ENCODE assay signal across 25 mouse cellular contexts in the genomic region with DNA sequence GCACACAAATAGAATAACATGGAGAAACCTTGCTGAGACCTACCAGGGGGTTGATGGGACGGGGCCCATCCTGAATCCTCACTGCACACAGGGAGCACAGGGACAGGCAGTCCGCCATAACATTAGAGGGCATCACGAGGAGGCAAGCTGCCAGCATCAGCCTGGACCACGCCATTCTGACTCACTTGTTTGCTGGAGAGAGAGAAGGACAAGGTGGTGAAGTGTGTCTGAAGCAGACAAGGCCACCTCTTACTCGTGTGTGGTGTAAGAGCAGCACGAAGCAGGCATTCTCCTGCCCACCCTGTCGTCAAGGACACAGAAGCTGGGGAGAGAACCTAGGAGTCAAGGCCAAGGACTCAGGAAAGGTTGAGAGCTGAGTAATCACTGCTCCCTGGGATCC. TPM values are rescaled to one million over a fixed set of nuclear protein-coding genes. Genes with fewer than 3 reads are reported as not detected.
DNase-seq lines count a peak whose midpoint lies in the region; ATAC-seq and TF ChIP-seq lines count a peak whose summit lies in the region.
"Had no signal": no experiment of that assay in that cellular context is flagged by ENCODE, and none has a peak within 500 bp of the region (broad histone marks: within the 10 kb centered on the region; RNA-seq: fewer than 3 reads in every experiment).

No protein-coding gene starts in this region.

- POLR2A ChIA-PET in Patski (lab: Charles Lee): no interaction called here

- no peak overlapping the region for H3K4me3 ChIP-seq in heart, embryonic 11.5 days (ENCODE audit: low read depth, low read length)
- H3K4me3 ChIP-seq: forebrain, embryonic 10.5 days; hindbrain, embryonic 15.5 days; liver, embryonic 13.5 days; myocyte; neural tube, embryonic 13.5 days had no signal

- H3K27ac ChIP-seq in heart, embryonic 11.5 days (ENCODE audit: low read depth, low read length): no peak overlapping the region
- H3K27ac ChIP-seq: forebrain, embryonic 10.5 days; hindbrain, embryonic 15.5 days; kidney, postnatal 0 days; liver, embryonic 13.5 days; neural tube, embryonic 13.5 days had no signal

- no peak for ATAC-seq in heart, embryonic 11.5 days (replicated peaks; ENCODE audit: insufficient number of reproducible peaks, low FRiP score, low TSS enrichment)
- ATAC-seq in Patski: peak; percentile 14
- ATAC-seq: forebrain, embryonic 16.5 days had no signal

- H3K27me3 ChIP-seq in heart, embryonic 11.5 days (ENCODE audit: control insufficient read depth, insufficient read depth, low read length): 0 out of 2 replicates have a peak, but pooled peaks cover 3% of the 10 kb centered on the region
- peaks cover 46% of the 10 kb centered on the region for H3K27me3 ChIP-seq in Patski
- H3K27me3 ChIP-seq: hindbrain, embryonic 15.5 days; neural tube, embryonic 13.5 days had no signal

- 66% methylated on average over 7 of the region's 7 CpGs for WGBS in heart, embryonic 11.5 days (ENCODE audit: insufficient replicate concordance)

- CTCF ChIA-PET in Patski (lab: Charles Lee): no interaction called here

- no peaks in the 10 kb centered on the region for H3K36me3 ChIP-seq in heart, embryonic 11.5 days (ENCODE audit: control insufficient read depth, insufficient read depth, low read length)
- H3K36me3 ChIP-seq: forebrain, embryonic 10.5 days; hindbrain, embryonic 15.5 days; liver, embryonic 13.5 days; neural tube, embryonic 13.5 days had no signal

- in situ Hi-C loops in Patski (cut with MboI; ENCODE audit: low pct_unique_long_range_greater_than_20kb): no loop called here

- DNase-seq in heart, adult 11 months: peak; percentile 85
- peak; percentile 15 for DNase-seq in heart, postnatal 4 days
- DNase-seq in heart, postnatal 25 days (ENCODE audit: low spot score): no peak
- DNase-seq in Patski (ENCODE audit: low read depth, low spot score): no peak
- peak; percentile 82 for DNase-seq in adrenal gland, postnatal 14 days
- no peak for DNase-seq in embryo, embryonic 10 days (ENCODE audit: low spot score)
- no peak for DNase-seq in thymus, postnatal 36 days
- DNase-seq: cerebellum, adult 11 months; gastrocnemius, postnatal 25 days; heart, postnatal 14 days; kidney, adult 2 months; layer of hippocampus, adult 9-11 months; liver, embryonic 13.5 days; lung, embryonic 14.5 days; midbrain, embryonic 14.5 days; thymus, adult 18-20 months; thymus, postnatal 4 days had no signal

- TF ChIP-seq CTCF in Patski (IDR thresholded peaks at IDR 0.05): no peak

- H3K9ac ChIP-seq in heart, embryonic 11.5 days (ENCODE audit: low read depth, low read length): no peak overlapping the region
- H3K9ac ChIP-seq: hindbrain, embryonic 15.5 days; liver, embryonic 13.5 days; lung, embryonic 14.5 days; neural tube, embryonic 13.5 days had no signal

- no peaks in the 10 kb centered on the region for H3K4me1 ChIP-seq in heart, embryonic 11.5 days (ENCODE audit: control insufficient read depth, insufficient read depth, low read length)
- H3K4me1 ChIP-seq: neural tube, embryonic 13.5 days had no signal

- H3K4me2 ChIP-seq in heart, embryonic 11.5 days: no peak overlapping the region
- H3K4me2 ChIP-seq: hindbrain, embryonic 15.5 days; liver, embryonic 13.5 days; lung, embryonic 14.5 days; neural tube, embryonic 13.5 days had no signal

- H3K9me3 ChIP-seq in heart, embryonic 11.5 days (replicated peaks; ENCODE audit: control insufficient read depth, low read length): no peaks in the 10 kb centered on the region
- H3K9me3 ChIP-seq: forebrain, embryonic 10.5 days; hindbrain, embryonic 15.5 days; liver, embryonic 13.5 days; neural tube, embryonic 13.5 days had no signal

- intact Hi-C loops in heart, postnatal 25 days (cut with DNase I): no loop called here

RNA-seq across cellular contexts. Expression of gene Pdyn, which starts 9.9 kb away (rescaled TPM):
- 0.27 and 0.41 TPM in 2 replicates for polyA plus RNA-seq in heart, embryonic 11.5 days (2014; fragmentation: Nextera tagmentation; extraction: Ambion mirVana)
- total RNA-seq in heart, postnatal 4 days (2021): not detected
- total RNA-seq in heart, postnatal 25 days (2021): not detected
- polyA plus RNA-seq in Patski (2021): not detected
- not detected in 2 replicates for total RNA-seq in adrenal gland, postnatal 14 days (2021)
- total RNA-seq: gastrocnemius, postnatal 25 days; heart, postnatal 14 days; megakaryocyte-erythroid progenitor cell, adult 5-6 weeks had no signal
- polyA plus RNA-seq: kidney, adult 2 months; liver, embryonic 13.5 days; lung, embryonic 14.5 days; myocyte had no signal

Comparison
In these comparisons a context has a peak if more than half of its experiments do, and no peak if none do; other contexts are left out.
1. DNase-seq: peak in heart, adult 11 months (single experiment), heart, postnatal 4 days (single experiment) and adrenal gland, postnatal 14 days (single experiment); none in heart, postnatal 25 days (single experiment), Patski (single experiment), embryo, embryonic 10 days (single experiment) and thymus, postnatal 36 days (0 of 2).